Mouse (Mus musculus) megakaryocyte-erythroid progenitor cell, adult 5-6 weeks (primary cell): Measurements from ENCODE around the gene Mark2. TPM values are rescaled to one million over a fixed set of nuclear protein-coding genes. Genes with fewer than 3 reads are reported as not detected.
A peak's percentile ranks its signal among the peaks of the same experiment; 100 is the strongest.
"Not testable (repeated sequence)": the region's sequence is repeated elsewhere in the genome, so short reads cannot be mapped to it uniquely, and the experiment has no call there.

Experiments used
- ATAC-seq: replicated peaks from 2 replicates; pipeline ENCODE4 v1.8.0; 2016; ENCODE audit warnings: mild to moderate bottlenecking, inconsistent platforms; ENCODE audit not compliant: severe bottlenecking, poor library complexity, low FRiP score, low TSS enrichment
- total RNA-seq, 2 experiments: library from RNA; stranded (forward) in 1 of 2; stranded (reverse) in 1 of 2; fragments of 200-1000, 215-1000 nt in 1 of 2; fragments of >200 nt in 1 of 2; fragmentation: Nextera tagmentation in 1 of 2; gene quantifications; 2 replicates each; pipeline ENCODE4 v1.2.3; 2014 to 2017

Mark2 gene
- 57.1 and 106 TPM in 2 replicates for total RNA-seq (2014; fragmentation: Nextera tagmentation)
- total RNA-seq (2017), result 14.6 and 28.7 TPM in 2 replicates

- peak; percentile 81 for ATAC-seq
Measured at GRCm38 (mm10) chr19:7341512-7342397, at the start of gene Mark2. Mark2 (minus strand) TSS chr19:7341860.

- no peak for ATAC-seq
Measured at GRCm38 (mm10) chr19:7388488-7388887, 46.8 kb upstream of the Mark2 start.

- no peak for ATAC-seq
Measured at GRCm38 (mm10) chr19:7386042-7386441, 44.4 kb upstream of the Mark2 start.

- peak; percentile 96 for ATAC-seq
Measured at GRCm38 (mm10) chr19:7382903-7383865, 41.5 kb upstream of the Mark2 start, which contains the start of gene Spindoc. Spindoc (minus strand) TSS chr19:7382994.

- ATAC-seq, result 0 out of 2 replicates have a peak, but pooled peaks have one; percentile 11
Measured at GRCm38 (mm10) chr19:7382248-7382902, 40.7 kb upstream of the Mark2 start.

GRCm38 (mm10) chr19:7381906-7382247 lies 40.2 kb upstream of the Mark2 start:
- ATAC-seq, result no peak

- ATAC-seq, result 0 out of 2 replicates have a peak, but pooled peaks have one; percentile 22
Measured at GRCm38 (mm10) chr19:7377639-7378038, 36.0 kb upstream of the Mark2 start.

- ATAC-seq, result no peak
Measured at GRCm38 (mm10) chr19:7374491-7374890, 32.8 kb upstream of the Mark2 start.

- ATAC-seq, result not testable (repeated sequence)
Measured at GRCm38 (mm10) chr19:7369469-7369868, 27.8 kb upstream of the Mark2 start.

GRCm38 (mm10) chr19:7353636-7354035 lies 12.0 kb upstream of the Mark2 start:
- no peak for ATAC-seq

- no peak for ATAC-seq
Measured at GRCm38 (mm10) chr19:7352809-7353495, 11.3 kb upstream of the Mark2 start.

GRCm38 (mm10) chr19:7349993-7350392 lies 8.3 kb upstream of the Mark2 start:
- no peak for ATAC-seq

- no peak for ATAC-seq
Measured at GRCm38 (mm10) chr19:7345235-7345755, 3.6 kb upstream of the Mark2 start.

- ATAC-seq, result no peak
Measured at GRCm38 (mm10) chr19:7342646-7343045, 986 bp upstream of the Mark2 start.

- no peak for ATAC-seq
Measured at GRCm38 (mm10) chr19:7340780-7341475, 732 bp downstream of the Mark2 start.

GRCm38 (mm10) chr19:7340371-7340779 lies 1.3 kb downstream of the Mark2 start:
- ATAC-seq, result no peak

GRCm38 (mm10) chr19:7339867-7340266 lies 1.8 kb downstream of the Mark2 start:
- ATAC-seq, result no peak

GRCm38 (mm10) chr19:7339026-7339425 lies 2.6 kb downstream of the Mark2 start:
- no peak for ATAC-seq
